Mouse (Mus musculus): ENCODE measurements around the gene Ube2e3. TPM values are rescaled to one million over a fixed set of nuclear protein-coding genes. Genes with fewer than 3 reads are reported as not detected.

The Ube2e3 gene
- polyA plus RNA-seq, 1 experiment from 2014 or later: 104 TPM

GRCm38 (mm10) chr2:78864866-78865265, 3.1 kb upstream of the Ube2e3 start:
- 66% methylated on average over 5 of the region's 5 CpGs for WGBS (ENCODE audit: insufficient replicate concordance)
- no peak overlapping the region for H3K4me3 ChIP-seq (replicated peaks)
- no peaks in the 10 kb centered on the region for H3K36me3 ChIP-seq
- no peak overlapping the region for H3K27ac ChIP-seq
- H3K9ac ChIP-seq: no peak overlapping the region
- H3K9me3 ChIP-seq (replicated peaks): no peaks in the 10 kb centered on the region
- ATAC-seq (ENCODE audit: low read depth) (no peak), DNase-seq (no peak)
- peaks cover 47% of the 10 kb centered on the region for H3K4me1 ChIP-seq (replicated peaks)
- H3K27me3 ChIP-seq: no peaks in the 10 kb centered on the region
- no peak overlapping the region for H3K4me2 ChIP-seq

- WGBS (ENCODE audit: insufficient replicate concordance): under 1% methylated on average over 36 of the region's 44 CpGs
- peak overlapping the region; percentile 94 for H3K27ac ChIP-seq
These were observed 559 bp downstream of the Ube2e3 start for GRCm38 (mm10) chr2:78868511-78868854.

GRCm38 (mm10) chr2:78868951-78869720, 1.2 kb downstream of the Ube2e3 start:
- DNase-seq: peak; percentile 68
- H3K4me3 ChIP-seq (replicated peaks): peak overlapping the region; percentile 97
- no peaks in the 10 kb centered on the region for H3K9me3 ChIP-seq (replicated peaks)
- H3K4me2 ChIP-seq: peak overlapping the region; percentile 76
- H3K27ac ChIP-seq: peak overlapping the region; percentile 94
- H3K4me1 ChIP-seq (replicated peaks): peaks cover 48% of the 10 kb centered on the region
- under 1% methylated on average over 64 of the region's 114 CpGs for WGBS (ENCODE audit: insufficient replicate concordance)
- peaks cover 22% of the 10 kb centered on the region for H3K36me3 ChIP-seq
- peak; percentile 81 for ATAC-seq (ENCODE audit: low read depth)
- peak overlapping the region; percentile 100 for H3K9ac ChIP-seq
- H3K27me3 ChIP-seq: no peaks in the 10 kb centered on the region

More at GRCm38 (mm10) chr2:78868511-78868854, 559 bp downstream of the Ube2e3 start:
- H3K4me3 ChIP-seq (replicated peaks): peak overlapping the region; percentile 97
- peak; percentile 83 for DNase-seq
- no peaks in the 10 kb centered on the region for H3K27me3 ChIP-seq
- H3K36me3 ChIP-seq: peaks cover 22% of the 10 kb centered on the region
- peaks cover 47% of the 10 kb centered on the region for H3K4me1 ChIP-seq (replicated peaks)
- peak; percentile 85 for ATAC-seq (ENCODE audit: low read depth)
- no peaks in the 10 kb centered on the region for H3K9me3 ChIP-seq (replicated peaks)
- H3K4me2 ChIP-seq: peak overlapping the region; percentile 76
- peak overlapping the region; percentile 100 for H3K9ac ChIP-seq

- Histone ChIP-seq H3K4me3 (replicated peaks) (peak overlapping the region; percentile 97), H3K4me1 (replicated peaks) (peaks cover 52% of the 10 kb centered on the region), H3K4me2 (peak overlapping the region; percentile 76), H3K9ac (peak overlapping the region; percentile 100), H3K36me3 (peaks cover 24% of the 10 kb centered on the region), H3K9me3 (replicated peaks) (no peaks in the 10 kb centered on the region), H3K27ac (peak overlapping the region; percentile 94), H3K27me3 (no peaks in the 10 kb centered on the region)
- WGBS (ENCODE audit: insufficient replicate concordance): 3% methylated on average over 35 of the region's 35 CpGs
- ATAC-seq (ENCODE audit: low read depth) (0 out of 2 replicates have a peak, but pooled peaks have one; percentile 18), DNase-seq (no peak)
These were observed 2.0 kb downstream of the Ube2e3 start for GRCm38 (mm10) chr2:78869721-78870442.

GRCm38 (mm10) chr2:78870443-78871025, 2.6 kb downstream of the Ube2e3 start:
- DNase-seq (no peak), ATAC-seq (ENCODE audit: low read depth) (no peak)
- no peaks in the 10 kb centered on the region for H3K9me3 ChIP-seq (replicated peaks)
- peak overlapping the region; percentile 97 for H3K4me3 ChIP-seq (replicated peaks)
- peak overlapping the region; percentile 76 for H3K4me2 ChIP-seq
- peaks cover 27% of the 10 kb centered on the region for H3K36me3 ChIP-seq
- peaks cover 57% of the 10 kb centered on the region for H3K4me1 ChIP-seq (replicated peaks)
- 16% methylated on average over 10 of the region's 10 CpGs for WGBS (ENCODE audit: insufficient replicate concordance)
- peak overlapping the region; percentile 100 for H3K9ac ChIP-seq
- no peaks in the 10 kb centered on the region for H3K27me3 ChIP-seq
- peak overlapping the region; percentile 94 for H3K27ac ChIP-seq

GRCm38 (mm10) chr2:78871971-78872860, 4.3 kb downstream of the Ube2e3 start:
- peak overlapping the region; percentile 56; the same call in 1 of the 2 replicates for H3K27ac ChIP-seq
- peak overlapping the region; percentile 59 for H3K9ac ChIP-seq
- DNase-seq (no peak), ATAC-seq (ENCODE audit: low read depth) (no peak)
- no peaks in the 10 kb centered on the region for H3K9me3 ChIP-seq (replicated peaks)
- 69% methylated on average over 8 of the region's 8 CpGs for WGBS (ENCODE audit: insufficient replicate concordance)
- no peaks in the 10 kb centered on the region for H3K27me3 ChIP-seq
- H3K4me2 ChIP-seq: peak overlapping the region; percentile 54
- H3K36me3 ChIP-seq: peaks cover 30% of the 10 kb centered on the region
- H3K4me1 ChIP-seq (replicated peaks): peaks cover 63% of the 10 kb centered on the region
- peak overlapping the region; percentile 97 for H3K4me3 ChIP-seq (replicated peaks)

GRCm38 (mm10) chr2:78873946-78874345, 6.0 kb downstream of the Ube2e3 start:
- Histone ChIP-seq H3K9me3 (replicated peaks) (no peaks in the 10 kb centered on the region), H3K27me3 (no peaks in the 10 kb centered on the region), H3K4me2 (peak overlapping the region; percentile 19; the same call in 1 of the 2 replicates), H3K27ac (no peak overlapping the region), H3K36me3 (peaks cover 33% of the 10 kb centered on the region), H3K4me3 (replicated peaks) (no peak overlapping the region), H3K4me1 (replicated peaks) (peaks cover 67% of the 10 kb centered on the region), H3K9ac (no peak overlapping the region)
- ATAC-seq (ENCODE audit: low read depth) (no peak), DNase-seq (no peak)
- 70% methylated on average over 2 of the region's 2 CpGs for WGBS (ENCODE audit: insufficient replicate concordance)

GRCm38 (mm10) chr2:78876002-78876401, 8.1 kb downstream of the Ube2e3 start:
- no peak for ATAC-seq (ENCODE audit: low read depth)
- Histone ChIP-seq H3K4me1 (replicated peaks) (peaks cover 71% of the 10 kb centered on the region), H3K36me3 (peaks cover 26% of the 10 kb centered on the region), H3K27ac (no peak overlapping the region), H3K9me3 (replicated peaks) (no peaks in the 10 kb centered on the region), H3K4me3 (replicated peaks) (no peak overlapping the region), H3K4me2 (no peak overlapping the region), H3K27me3 (no peaks in the 10 kb centered on the region), H3K9ac (no peak overlapping the region)
- DNase-seq: no peak

GRCm38 (mm10) chr2:78882068-78882467, 14.1 kb downstream of the Ube2e3 start:
- no peaks in the 10 kb centered on the region for H3K27me3 ChIP-seq
- H3K36me3 ChIP-seq: peaks cover 3% of the 10 kb centered on the region; the same call in 1 of the 2 replicates
- no peaks in the 10 kb centered on the region for H3K9me3 ChIP-seq (replicated peaks)
- H3K4me1 ChIP-seq (replicated peaks): peaks cover 79% of the 10 kb centered on the region
- ATAC-seq (ENCODE audit: low read depth) (peak; percentile 69), DNase-seq (no peak)
- peak overlapping the region; percentile 58 for H3K4me2 ChIP-seq
- 73% methylated on average over 1 of the region's 1 CpGs for WGBS (ENCODE audit: insufficient replicate concordance)
- peak overlapping the region; percentile 69 for H3K9ac ChIP-seq
- H3K27ac ChIP-seq: peak overlapping the region; percentile 98
- H3K4me3 ChIP-seq (replicated peaks): peak overlapping the region; percentile 11; the same call in 1 of the 2 replicates

- H3K9ac ChIP-seq: peak overlapping the region; percentile 75
- no peaks in the 10 kb centered on the region for H3K27me3 ChIP-seq
- H3K9me3 ChIP-seq (replicated peaks): no peaks in the 10 kb centered on the region
- WGBS (ENCODE audit: insufficient replicate concordance): 24% methylated on average over 3 of the region's 3 CpGs
- ATAC-seq (ENCODE audit: low read depth) (peak; percentile 96), DNase-seq (peak; percentile 64)
- peak overlapping the region; percentile 52 for H3K4me3 ChIP-seq (replicated peaks)
- H3K4me2 ChIP-seq: peak overlapping the region; percentile 74
- peak overlapping the region; percentile 98 for H3K27ac ChIP-seq
- H3K36me3 ChIP-seq: peaks cover 2% of the 10 kb centered on the region; the same call in 1 of the 2 replicates
- peaks cover 75% of the 10 kb centered on the region for H3K4me1 ChIP-seq (replicated peaks)
These were observed 15.0 kb downstream of the Ube2e3 start for GRCm38 (mm10) chr2:78882743-78883433.
